Mouse (Mus musculus): ENCODE data around the gene Dazap1. TPM values are rescaled to one million over a fixed set of nuclear protein-coding genes. Genes with fewer than 3 reads are reported as not detected.

The Dazap1 gene
- total and polyA plus RNA-seq, 2 experiments from 2014 or later = 30.3 to 96.2 TPM

DNA sequence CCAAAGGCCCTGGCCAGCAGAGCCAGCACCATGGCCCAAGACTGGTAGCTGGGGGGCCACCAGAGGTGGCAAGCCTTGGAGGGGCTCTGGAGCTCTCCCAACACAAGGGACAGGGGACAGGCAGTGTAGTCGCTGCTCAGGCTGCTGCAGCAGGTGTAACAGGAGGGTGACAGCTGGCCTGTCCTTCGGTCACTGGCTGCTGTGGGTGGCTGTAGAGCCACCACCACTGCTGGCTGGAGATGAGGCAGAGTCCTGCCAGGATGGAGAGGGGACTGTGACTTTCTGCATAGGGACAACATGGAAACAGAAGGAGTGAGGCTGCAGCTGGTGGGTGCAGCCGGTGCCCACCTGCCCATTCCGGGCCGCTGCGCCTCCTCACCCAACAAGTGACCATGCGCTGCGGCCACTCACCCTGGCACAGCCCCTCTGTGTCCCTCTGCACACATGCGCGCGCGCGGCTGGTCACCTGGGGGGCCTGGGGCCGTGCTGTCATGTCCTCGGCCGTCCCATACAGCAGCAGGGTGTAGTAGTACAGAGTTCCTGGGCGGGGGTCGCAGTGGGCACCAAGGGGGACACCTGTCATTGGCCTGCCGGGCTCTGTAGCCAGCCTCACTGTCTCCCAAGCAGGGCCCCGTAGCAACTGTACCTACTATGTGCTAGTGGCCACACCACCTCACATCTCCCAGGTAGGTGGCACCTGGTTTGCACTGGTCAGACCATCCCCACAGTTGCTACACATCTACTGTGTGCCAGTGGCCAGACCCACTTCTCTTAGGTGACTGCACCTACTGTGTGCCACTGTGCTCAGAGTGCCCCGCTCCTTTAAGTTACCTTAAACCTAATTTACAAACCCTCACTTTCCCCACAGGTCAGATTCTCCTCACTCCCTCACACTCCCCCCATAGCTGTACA, 60.6 kb downstream of the Dazap1 start:
- no peak overlapping the region for H3K9ac ChIP-seq (replicated peaks; ENCODE audit: low read depth, low read length)
- 91% methylated on average over 21 of the region's 21 CpGs for WGBS
- no peaks in the 10 kb centered on the region for H3K27me3 ChIP-seq (ENCODE audit: control insufficient read depth, insufficient read depth, low read length)
- no peaks in the 10 kb centered on the region for H3K9me3 ChIP-seq (replicated peaks; ENCODE audit: control insufficient read depth, low read length)
- TF ChIP-seq CTCF (IDR thresholded peaks at IDR 0.05; ENCODE audit: low read depth) = no peak
- no peak for TF ChIP-seq EP300 (IDR thresholded peaks at IDR 0.05; ENCODE audit: low read depth)
- no peak for DNase-seq (ENCODE audit: low spot score)
- H3K4me2 ChIP-seq (ENCODE audit: low read depth, low read length) = no peak overlapping the region
- no peak overlapping the region for H3K27ac ChIP-seq (ENCODE audit: low read depth)
- H3K4me3 ChIP-seq (ENCODE audit: low read depth, low read length) = no peak overlapping the region
- no peak for ATAC-seq (ENCODE audit: insufficient read depth, low read depth)
- peaks cover 10% of the 10 kb centered on the region for H3K36me3 ChIP-seq (replicated peaks; ENCODE audit: control insufficient read depth, insufficient read depth, low read length)
- H3K4me1 ChIP-seq (ENCODE audit: control insufficient read depth, insufficient read depth) = peaks cover 16% of the 10 kb centered on the region

DNA sequence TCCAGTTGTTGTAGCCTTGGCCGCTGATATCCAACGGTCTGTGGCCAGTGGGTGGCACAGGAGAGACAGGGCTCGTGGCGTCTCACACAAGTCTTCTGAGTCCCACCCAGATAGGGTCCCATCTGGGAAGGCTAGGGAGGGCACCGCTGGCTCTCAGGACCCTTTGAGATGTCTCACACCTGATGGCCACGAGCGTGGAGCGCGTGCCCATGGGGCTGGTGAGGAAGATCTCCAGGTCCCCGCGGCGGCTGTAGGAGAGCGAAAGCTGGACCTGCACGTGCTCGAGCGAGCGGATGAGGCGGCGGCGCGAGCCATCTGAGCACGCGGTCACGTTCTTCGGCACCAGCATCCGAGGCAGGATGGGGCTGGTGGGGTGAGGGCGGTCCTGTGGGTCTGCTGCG, 61.5 kb downstream of the Dazap1 start:
- 7% methylated on average over 27 of the region's 28 CpGs for WGBS
- H3K27me3 ChIP-seq (ENCODE audit: control insufficient read depth, insufficient read depth, low read length) = no peaks in the 10 kb centered on the region
- no peaks in the 10 kb centered on the region for H3K9me3 ChIP-seq (replicated peaks; ENCODE audit: control insufficient read depth, low read length)
- H3K4me1 ChIP-seq (ENCODE audit: control insufficient read depth, insufficient read depth) = peaks cover 16% of the 10 kb centered on the region
- H3K4me2 ChIP-seq (ENCODE audit: low read depth, low read length) = peak overlapping the region; percentile 87
- H3K9ac ChIP-seq (replicated peaks; ENCODE audit: low read depth, low read length) = 0 out of 2 replicates have a peak overlapping the region, but pooled peaks have one; percentile 22
- TF ChIP-seq CTCF (IDR thresholded peaks at IDR 0.05; ENCODE audit: low read depth) (no peak), EP300 (IDR thresholded peaks at IDR 0.05; ENCODE audit: low read depth) (no peak)
- H3K4me3 ChIP-seq (ENCODE audit: low read depth, low read length) = peak overlapping the region; percentile 55
- peaks cover 10% of the 10 kb centered on the region for H3K36me3 ChIP-seq (replicated peaks; ENCODE audit: control insufficient read depth, insufficient read depth, low read length)
- DNase-seq (ENCODE audit: low spot score) (no peak), ATAC-seq (ENCODE audit: insufficient read depth, low read depth) (peak; percentile 8; the same call in 1 of the 2 replicates)
- H3K27ac ChIP-seq (ENCODE audit: low read depth) = no peak overlapping the region

DNA sequence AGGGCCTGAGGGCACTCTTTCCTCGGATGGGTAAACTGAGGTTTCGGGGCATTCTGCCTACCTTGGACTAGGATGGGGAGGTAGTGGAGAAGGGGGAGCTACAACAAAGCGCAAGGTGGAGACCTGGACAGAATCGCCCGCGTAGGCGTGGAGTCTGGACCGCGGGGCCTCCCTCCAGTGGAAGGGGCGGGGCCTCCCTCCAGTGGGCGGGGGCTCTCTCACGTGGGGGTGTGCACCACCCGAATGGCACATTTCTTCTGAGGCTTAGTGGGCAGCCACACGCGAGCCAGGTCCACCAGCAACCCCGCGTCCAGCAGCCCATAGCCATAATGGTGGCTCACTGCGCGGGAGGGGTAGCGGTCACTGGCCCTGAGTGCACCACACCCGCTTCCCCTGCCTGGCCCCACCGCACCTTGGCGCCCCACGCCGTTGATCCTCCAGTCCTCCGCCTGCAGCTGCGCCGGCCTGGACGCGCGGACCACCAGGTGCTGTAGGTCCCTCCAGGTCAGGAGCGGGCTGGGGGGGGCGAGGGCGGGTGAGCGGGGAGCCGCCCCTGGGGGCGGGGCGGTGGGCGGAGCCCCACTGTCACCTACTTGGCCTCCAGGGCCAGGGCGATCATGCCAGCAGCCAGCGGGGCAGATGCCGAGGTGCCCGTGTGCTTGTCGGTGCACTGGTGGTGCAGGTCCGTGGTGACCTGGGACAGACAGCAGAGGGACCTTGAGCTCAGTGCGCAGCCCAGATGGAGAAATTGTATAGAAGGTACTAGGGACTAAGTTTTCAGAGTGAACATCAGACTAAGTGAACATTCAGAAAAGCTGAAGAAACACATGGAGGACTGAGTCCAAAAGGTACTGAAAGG, 62.2 kb downstream of the Dazap1 start:
- peak overlapping the region; percentile 87 for H3K4me2 ChIP-seq (ENCODE audit: low read depth, low read length)
- no peaks in the 10 kb centered on the region for H3K9me3 ChIP-seq (replicated peaks; ENCODE audit: control insufficient read depth, low read length)
- H3K27ac ChIP-seq (ENCODE audit: low read depth) = no peak overlapping the region
- peak; percentile 54 for ATAC-seq (ENCODE audit: insufficient read depth, low read depth)
- TF ChIP-seq EP300 (IDR thresholded peaks at IDR 0.05; ENCODE audit: low read depth) = no peak
- no peak for TF ChIP-seq CTCF (IDR thresholded peaks at IDR 0.05; ENCODE audit: low read depth)
- WGBS = 1% methylated on average over 44 of the region's 46 CpGs
- H3K36me3 ChIP-seq (replicated peaks; ENCODE audit: control insufficient read depth, insufficient read depth, low read length) = peaks cover 6% of the 10 kb centered on the region
- no peaks in the 10 kb centered on the region for H3K27me3 ChIP-seq (ENCODE audit: control insufficient read depth, insufficient read depth, low read length)
- peak overlapping the region; percentile 41 for H3K9ac ChIP-seq (replicated peaks; ENCODE audit: low read depth, low read length)
- H3K4me1 ChIP-seq (ENCODE audit: control insufficient read depth, insufficient read depth) = peaks cover 16% of the 10 kb centered on the region
- no peak for DNase-seq (ENCODE audit: low spot score)
- peak overlapping the region; percentile 55 for H3K4me3 ChIP-seq (ENCODE audit: low read depth, low read length)

DNA sequence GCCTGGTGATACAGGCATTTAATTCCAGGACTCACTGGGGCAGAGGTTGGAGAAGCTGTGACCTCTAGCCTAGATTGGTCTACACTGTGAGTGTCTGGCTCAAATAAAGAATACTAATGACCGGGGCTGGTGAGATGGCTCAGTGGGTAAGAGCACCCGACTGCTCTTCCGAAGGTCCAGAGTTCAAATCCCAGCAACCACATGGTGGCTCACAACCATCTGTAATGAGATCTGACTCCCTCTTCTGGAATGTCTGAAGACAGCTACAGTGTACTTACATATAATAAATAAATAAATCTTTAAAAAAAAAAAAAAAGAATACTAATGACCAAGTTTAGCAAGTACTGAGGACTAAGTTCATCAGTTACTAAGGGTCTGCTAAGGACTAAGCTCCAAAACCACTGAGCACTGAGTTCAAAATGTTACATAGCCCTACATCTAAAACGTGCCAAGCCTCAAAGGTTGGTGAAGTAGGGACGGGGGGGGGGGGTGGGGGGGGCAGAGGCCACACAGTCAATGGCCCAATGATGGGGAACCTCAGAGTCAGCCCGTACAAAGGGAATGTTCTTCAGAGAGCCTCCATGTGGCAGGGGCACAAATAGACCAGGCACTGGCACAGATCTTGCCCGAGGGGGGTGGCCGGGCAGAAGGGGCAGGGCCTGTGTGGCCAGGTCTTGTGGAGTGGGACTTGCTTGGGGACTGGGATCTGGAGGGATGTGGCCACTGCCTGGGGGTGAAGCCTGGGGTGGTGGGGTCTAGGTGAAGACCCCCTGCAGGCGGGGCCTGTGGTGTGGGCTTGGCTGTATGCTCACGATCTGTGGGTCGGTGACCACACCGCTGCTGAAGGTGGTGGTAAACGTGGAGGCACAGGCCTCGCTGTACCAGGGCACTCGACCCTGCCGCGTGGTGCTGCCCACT, 63.1 kb downstream of the Dazap1 start:
- Histone ChIP-seq H3K4me3 (ENCODE audit: low read depth, low read length) (no peak overlapping the region), H3K9me3 (replicated peaks; ENCODE audit: control insufficient read depth, low read length) (no peaks in the 10 kb centered on the region), H3K27me3 (ENCODE audit: control insufficient read depth, insufficient read depth, low read length) (no peaks in the 10 kb centered on the region), H3K4me2 (ENCODE audit: low read depth, low read length) (peak overlapping the region; percentile 87), H3K36me3 (replicated peaks; ENCODE audit: control insufficient read depth, insufficient read depth, low read length) (no peaks in the 10 kb centered on the region), H3K27ac (ENCODE audit: low read depth) (no peak overlapping the region), H3K4me1 (ENCODE audit: control insufficient read depth, insufficient read depth) (peaks cover 15% of the 10 kb centered on the region), H3K9ac (replicated peaks; ENCODE audit: low read depth, low read length) (0 out of 2 replicates have a peak overlapping the region, but pooled peaks have one; percentile 41)
- ATAC-seq (ENCODE audit: insufficient read depth, low read depth) (no peak), DNase-seq (ENCODE audit: low spot score) (no peak)
- 78% methylated on average over 17 of the region's 17 CpGs for WGBS
- TF ChIP-seq CTCF (IDR thresholded peaks at IDR 0.05; ENCODE audit: low read depth) (no peak), EP300 (IDR thresholded peaks at IDR 0.05; ENCODE audit: low read depth) (no peak)

DNA sequence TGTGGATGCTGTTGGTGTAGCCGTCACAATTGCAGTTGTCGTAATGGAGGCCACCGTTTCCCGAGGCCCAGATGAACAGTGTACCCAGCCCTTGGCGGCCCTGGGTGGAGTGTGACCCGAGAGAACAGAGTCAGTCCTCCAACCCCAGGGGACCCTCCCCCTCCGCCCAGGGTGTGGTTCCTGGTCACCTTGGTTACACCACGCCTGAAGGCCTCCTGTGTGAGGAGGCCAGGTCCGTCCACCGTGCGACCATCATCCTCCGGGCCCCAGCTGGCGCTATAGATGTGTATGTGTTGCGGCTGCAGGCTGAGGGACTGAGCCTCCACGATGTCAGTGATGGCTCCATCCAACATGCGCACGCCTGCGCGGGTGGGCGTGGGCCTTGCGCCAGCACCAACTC, 63.8 kb downstream of the Dazap1 start:
- DNase-seq (ENCODE audit: low spot score) (no peak), ATAC-seq (ENCODE audit: insufficient read depth, low read depth) (no peak)
- peaks cover 13% of the 10 kb centered on the region for H3K4me1 ChIP-seq (ENCODE audit: control insufficient read depth, insufficient read depth)
- no peak overlapping the region for H3K4me2 ChIP-seq (ENCODE audit: low read depth, low read length)
- no peak overlapping the region for H3K9ac ChIP-seq (replicated peaks; ENCODE audit: low read depth, low read length)
- no peaks in the 10 kb centered on the region for H3K36me3 ChIP-seq (replicated peaks; ENCODE audit: control insufficient read depth, insufficient read depth, low read length)
- WGBS = 80% methylated on average over 21 of the region's 21 CpGs
- no peak for TF ChIP-seq CTCF (IDR thresholded peaks at IDR 0.05; ENCODE audit: low read depth)
- no peak for TF ChIP-seq EP300 (IDR thresholded peaks at IDR 0.05; ENCODE audit: low read depth)
- no peak overlapping the region for H3K4me3 ChIP-seq (ENCODE audit: low read depth, low read length)
- no peaks in the 10 kb centered on the region for H3K9me3 ChIP-seq (replicated peaks; ENCODE audit: control insufficient read depth, low read length)
- H3K27ac ChIP-seq (ENCODE audit: low read depth) = no peak overlapping the region
- no peaks in the 10 kb centered on the region for H3K27me3 ChIP-seq (ENCODE audit: control insufficient read depth, insufficient read depth, low read length)
